Mouse (Mus musculus) frontal cortex, postnatal 14 days (tissue): ENCODE results near the gene Tbc1d9b.

Experiments used
- DNase-seq, 2 experiments: peaks; one replicate each; pipeline ENCODE4 v3.0.0; 2022; ENCODE audit warnings: low spot score in 2 of 2

Gene Tbc1d9b

GRCm38 (mm10) chr11:50176351-50176750 is 45.2 kb downstream of the Tbc1d9b start:
- no peak for DNase-seq

GRCm38 (mm10) chr11:50177111-50177510 is 45.9 kb downstream of the Tbc1d9b start:
- DNase-seq, result no peak

- DNase-seq, result no peak
These were observed 47.6 kb downstream of the Tbc1d9b start for GRCm38 (mm10) chr11:50178532-50179488.

- no peak for DNase-seq
These were observed 49.5 kb downstream of the Tbc1d9b start for GRCm38 (mm10) chr11:50180478-50181231.

DNA sequence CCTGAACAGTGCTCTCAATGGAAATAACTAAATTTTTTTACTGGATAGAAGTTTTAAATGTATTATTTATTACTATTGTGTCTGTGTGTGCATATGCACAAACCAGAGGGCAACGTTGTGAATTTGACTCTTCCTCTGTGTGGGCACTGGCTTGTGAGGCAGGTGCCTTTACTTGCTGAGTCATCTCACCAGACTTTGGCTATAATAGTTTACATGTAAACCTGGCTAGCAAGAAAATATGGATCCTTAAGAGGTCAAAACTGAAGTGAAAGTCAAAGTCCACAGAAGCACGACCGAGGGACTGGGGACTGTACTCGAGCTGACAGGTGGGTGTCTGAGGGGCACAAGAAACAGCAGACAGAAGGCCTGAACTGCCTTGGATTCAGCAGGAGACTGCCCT is 51.5 kb downstream of the Tbc1d9b start:
- no peak for DNase-seq

- DNase-seq, result no peak
These were observed 53.6 kb downstream of the Tbc1d9b start for GRCm38 (mm10) chr11:50184788-50185187.

DNA sequence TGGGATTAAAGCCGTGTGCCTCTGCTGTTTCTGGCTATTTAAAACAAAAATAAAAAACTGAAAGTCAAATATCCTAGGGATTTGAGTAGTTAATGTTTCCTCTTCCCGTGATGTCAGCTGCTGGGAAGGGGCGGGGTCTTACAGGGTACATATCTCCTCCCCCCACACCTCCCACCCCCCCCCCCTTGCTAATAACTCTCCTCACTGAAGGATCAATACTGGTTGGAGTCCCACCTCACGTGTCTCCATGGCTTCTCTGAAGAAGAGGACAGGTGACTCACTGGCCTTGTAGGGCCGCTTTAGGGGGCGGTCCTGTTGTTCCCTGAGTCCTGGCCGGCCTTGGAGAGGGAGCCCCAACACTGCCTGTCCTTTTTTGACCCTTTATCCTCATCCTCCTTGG is 57.5 kb downstream of the Tbc1d9b start:
- DNase-seq, result no peak

DNA sequence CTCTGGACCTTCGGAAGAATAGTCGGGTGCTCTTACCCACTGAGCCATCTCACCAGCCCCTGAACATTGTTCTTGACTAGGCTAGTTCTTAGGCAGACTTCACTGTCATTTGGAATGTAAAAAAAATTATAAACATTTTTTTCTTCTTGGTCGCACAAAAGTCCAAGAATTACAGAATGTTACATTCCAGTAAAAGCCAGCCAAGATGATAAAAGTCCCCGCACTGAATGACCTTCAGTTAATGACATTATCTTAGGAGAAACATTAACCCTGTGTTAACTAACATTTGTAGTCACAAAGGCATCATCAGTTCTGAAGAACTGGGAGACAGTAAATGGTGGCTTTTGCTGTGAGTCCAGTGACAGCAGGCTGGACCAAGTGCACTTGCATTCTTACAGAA is 59.2 kb downstream of the Tbc1d9b start:
- no peak for DNase-seq

GRCm38 (mm10) chr11:50192278-50192677 is 61.1 kb downstream of the Tbc1d9b start:
- DNase-seq, result no peak

- DNase-seq, result no peak
These were observed 62.9 kb downstream of the Tbc1d9b start for GRCm38 (mm10) chr11:50194070-50194469.

- no peak for DNase-seq
These were observed 63.6 kb downstream of the Tbc1d9b start for GRCm38 (mm10) chr11:50194793-50195192.

DNA sequence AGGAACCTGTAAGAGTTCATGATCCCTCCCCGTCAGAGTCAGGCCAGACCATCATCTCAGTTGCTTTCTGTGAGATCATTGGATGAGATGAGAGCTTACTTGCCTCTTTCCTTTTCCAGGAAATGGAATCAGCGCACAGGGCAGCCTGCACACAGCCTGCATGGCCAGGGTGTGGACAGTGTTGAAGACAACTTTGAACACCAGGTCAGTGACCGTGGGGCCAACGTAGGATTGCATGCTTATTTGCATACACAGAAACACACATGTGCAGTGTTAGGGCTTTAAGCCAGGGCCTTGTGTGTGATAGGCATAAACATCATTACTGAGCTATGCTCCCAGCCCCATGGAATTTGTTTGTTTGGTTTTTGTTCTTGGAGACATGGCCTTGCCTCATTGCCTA is 66.3 kb downstream of the Tbc1d9b start:
- no peak for DNase-seq

DNA sequence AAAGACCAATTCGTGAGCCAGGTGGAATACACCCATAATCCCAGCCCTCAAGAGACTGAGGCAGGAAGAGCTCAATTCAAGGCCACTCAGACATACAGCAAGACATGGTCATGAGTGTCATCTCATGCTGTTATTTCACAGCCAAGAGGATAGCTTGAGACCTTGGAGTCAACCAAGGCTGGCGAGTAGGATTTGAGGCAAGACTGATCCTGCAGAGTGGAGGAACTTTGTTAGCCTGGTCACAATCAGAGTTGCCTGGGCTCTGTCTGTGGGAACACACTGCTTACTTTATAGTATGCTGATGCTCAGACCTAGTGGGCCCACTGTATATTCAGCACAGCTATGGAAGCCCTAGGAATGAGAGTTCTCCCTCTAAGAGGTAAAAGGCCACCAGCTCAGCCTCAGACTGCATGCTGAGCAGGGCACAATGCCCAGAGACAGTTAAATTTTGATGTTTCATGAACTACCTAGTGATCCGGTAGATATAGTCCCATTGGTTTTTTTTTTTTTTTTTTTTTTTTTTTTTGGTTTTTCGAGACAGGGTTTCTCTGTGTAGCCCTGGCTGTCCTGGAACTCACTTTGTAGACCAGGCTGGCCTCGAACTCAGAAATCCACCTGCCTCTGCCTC is 67.1 kb downstream of the Tbc1d9b start:
- DNase-seq, result no peak

GRCm38 (mm10) chr11:50198916-50199315 is 67.7 kb downstream of the Tbc1d9b start:
- DNase-seq, result no peak

GRCm38 (mm10) chr11:50200613-50201012 is 69.4 kb downstream of the Tbc1d9b start:
- no peak for DNase-seq

DNA sequence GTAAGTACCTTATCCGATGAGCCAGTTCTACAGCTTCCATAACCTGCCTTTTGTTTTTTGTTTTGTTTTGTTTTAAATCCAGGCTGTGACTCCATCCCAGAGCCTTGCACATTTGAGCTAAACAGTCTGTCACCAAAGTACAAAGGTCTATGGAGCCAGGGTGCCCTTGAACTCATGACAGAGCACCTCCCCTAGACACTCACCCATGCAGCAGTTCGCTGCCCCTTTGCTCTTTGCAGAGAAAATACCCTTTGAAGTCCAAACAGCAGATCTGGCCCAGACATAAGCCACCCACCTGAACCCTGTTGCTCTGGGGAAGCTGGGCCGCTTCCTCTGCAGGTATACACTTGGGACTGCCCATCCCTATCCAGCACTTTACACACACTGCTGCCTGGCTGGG is 70.4 kb downstream of the Tbc1d9b start:
- no peak for DNase-seq

DNA sequence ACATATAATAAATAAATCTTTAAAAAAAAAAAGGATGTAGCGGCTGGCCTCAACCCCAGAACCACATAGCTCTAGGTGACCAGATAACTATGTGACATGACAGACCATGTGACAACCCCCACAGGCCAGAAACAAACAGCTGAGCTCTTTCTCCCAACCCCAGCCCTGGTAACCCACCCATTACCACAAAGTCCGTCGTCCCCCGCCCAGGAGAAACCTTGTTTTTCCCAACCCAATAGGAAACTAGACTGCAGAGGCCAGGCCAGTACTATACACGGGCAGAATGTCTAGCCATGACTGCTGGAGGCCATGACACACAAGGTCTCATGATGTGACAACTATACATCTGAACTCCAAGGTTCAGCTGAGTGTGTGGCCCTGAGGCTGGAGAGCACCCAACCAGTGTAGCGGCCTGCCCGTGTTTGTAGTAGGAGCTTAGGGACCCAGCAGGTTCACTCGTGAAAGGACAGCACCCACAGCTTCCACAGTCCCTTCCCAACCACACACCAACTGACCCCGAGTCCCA is 72.2 kb downstream of the Tbc1d9b start:
- DNase-seq, result no peak

- no peak for DNase-seq
These were observed 74.2 kb downstream of the Tbc1d9b start for GRCm38 (mm10) chr11:50205434-50205833.

DNA sequence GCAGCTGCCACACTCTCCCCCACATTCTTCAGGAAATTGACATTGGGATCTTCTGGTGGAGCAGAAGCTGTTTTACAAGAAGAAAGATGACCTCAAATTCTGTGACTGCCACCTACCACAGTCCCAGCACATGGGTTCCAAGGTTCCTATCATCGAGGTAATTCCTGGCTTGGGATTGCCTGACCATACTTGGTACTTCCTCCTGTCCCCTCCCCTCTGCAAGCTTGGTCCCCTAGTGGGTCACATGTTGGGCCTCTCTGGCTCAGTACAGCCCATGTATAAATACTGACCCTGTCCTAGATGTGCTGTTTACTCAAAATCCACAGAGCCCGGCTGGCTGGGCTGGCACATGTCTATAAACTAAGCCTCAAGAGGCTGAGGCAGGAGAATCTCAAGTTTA is 74.8 kb downstream of the Tbc1d9b start:
- no peak for DNase-seq

DNA sequence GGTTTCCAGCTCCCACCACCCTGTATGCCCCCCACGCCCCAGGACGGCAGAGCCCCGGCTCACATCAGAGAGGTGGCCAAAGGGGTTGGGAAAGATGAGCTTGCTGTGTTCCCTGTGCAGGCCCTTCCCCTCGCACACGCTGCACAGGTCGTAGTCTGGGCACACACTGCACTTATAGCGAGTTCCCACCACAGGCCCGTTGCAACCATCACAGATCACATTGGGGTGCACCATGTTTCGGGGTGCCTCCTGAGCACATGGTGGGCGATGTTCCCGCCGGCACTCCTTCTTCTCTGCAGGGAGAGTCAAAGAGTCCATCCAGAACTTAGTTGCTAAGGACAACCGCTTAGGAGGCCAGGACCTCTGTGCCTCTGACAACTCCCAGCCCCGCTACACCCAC is 76.1 kb downstream of the Tbc1d9b start:
- DNase-seq, result no peak

- DNase-seq, result no peak
These were observed 76.8 kb downstream of the Tbc1d9b start for GRCm38 (mm10) chr11:50208039-50208438.

GRCm38 (mm10) chr11:50210101-50210504 is 78.9 kb downstream of the Tbc1d9b start:
- DNase-seq, result peak; percentile 74 to 82
